Mouse (Mus musculus): ENCODE data around the gene 1700040F15Rik. TPM values are rescaled to one million over a fixed set of nuclear protein-coding genes. Genes with fewer than 3 reads are reported as not detected.
"Not testable (repeated sequence)": the region's sequence is repeated elsewhere in the genome, so short reads cannot be mapped to it uniquely, and the experiment has no call there.

The 1700040F15Rik gene
- polyA plus RNA-seq (2015; fragmentation: Nextera tagmentation; extraction: Ambion mirVana), result not detected in 2 replicates

- not testable (repeated sequence) for H3K4me3 ChIP-seq; H3K9me3 ChIP-seq; ATAC-seq (ENCODE audit: low FRiP score); H3K27ac ChIP-seq; H3K4me1 ChIP-seq (replicated peaks); H3K4me2 ChIP-seq; H3K36me3 ChIP-seq; H3K27me3 ChIP-seq; H3K9ac ChIP-seq
- WGBS, result no CpG with 5 or more reads among the region's 8 CpGs
These were observed at the start of gene 1700040F15Rik for GRCm38 (mm10) chrY:61101947-61102346. TSS of gene 1700040F15Rik (plus strand) at chrY:61102247.
